Mouse (Mus musculus): ENCODE data around the gene Fbxw10. TPM values are rescaled to one million over a fixed set of nuclear protein-coding genes. Genes with fewer than 3 reads are reported as not detected.

Gene Fbxw10
- polyA plus RNA-seq (2012; ENCODE audit: insufficient read depth, low replicate concordance) = 0.36 TPM in 1 of 2 replicates, not detected in the other

DNA sequence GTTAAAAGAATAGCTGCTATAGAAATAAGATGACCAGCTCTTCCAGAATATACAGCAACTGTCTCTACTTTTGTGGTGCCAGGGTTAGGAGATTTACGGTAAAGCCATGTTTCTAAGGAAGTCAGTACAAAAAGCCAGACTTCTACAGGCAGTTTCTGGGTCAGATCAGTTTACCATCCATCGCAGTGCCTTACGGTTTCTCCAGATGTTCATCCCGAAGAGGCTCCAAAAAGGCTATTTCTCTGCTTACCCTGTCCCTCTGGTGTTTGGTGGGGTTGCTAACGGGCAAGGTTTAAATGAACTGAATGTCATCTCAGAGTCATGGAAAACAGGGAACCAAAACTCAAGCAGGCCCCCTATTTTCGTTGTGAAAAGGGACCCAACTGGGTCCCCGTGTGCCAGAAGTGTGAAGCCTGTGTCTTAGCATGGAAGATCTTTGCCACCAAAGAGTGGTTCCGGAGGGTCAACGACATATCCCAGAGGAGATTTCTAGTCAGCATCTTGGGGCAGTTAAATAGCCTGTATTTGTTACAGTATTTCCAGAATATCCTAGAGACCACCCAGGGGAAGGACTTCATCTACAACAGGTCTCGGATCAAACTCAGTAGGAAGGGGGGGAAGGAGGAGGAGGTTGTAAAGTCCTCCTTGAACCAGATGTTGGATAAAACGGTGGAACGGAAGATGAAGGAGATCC is at the start of gene Fbxw10:
Fbxw10 (plus strand) TSS at position 109 of the 694 bp plus-strand sequence.
- Histone ChIP-seq H3K36me3 (replicated peaks; ENCODE audit: low read length) (no peaks in the 10 kb centered on the region), H3K9me3 (no peaks in the 10 kb centered on the region), H3K4me3 (replicated peaks) (peak within 1 kb of the TSS; percentile 88), H3K4me1 (peaks cover 28% of the 10 kb centered on the region), H3K27me3 (replicated peaks) (peaks cover 3% of the 10 kb centered on the region)
- TF ChIP-seq GATA1 (IDR thresholded peaks at IDR 0.05; ENCODE audit: borderline replicate concordance, low read length) = no peak

- TF ChIP-seq GATA1 (IDR thresholded peaks at IDR 0.05; ENCODE audit: borderline replicate concordance, low read length) (no peak), FLI1 (IDR thresholded peaks at IDR 0.05; ENCODE audit: low read length) (no peak)
- Histone ChIP-seq H3K36me3 (replicated peaks; ENCODE audit: low read length) (no peaks in the 10 kb centered on the region), H3K9me3 (peaks cover 33% of the 10 kb centered on the region), H3K4me3 (replicated peaks) (no peak overlapping the region), H3K27me3 (replicated peaks) (peaks cover 8% of the 10 kb centered on the region), H3K4me1 (0 out of 2 replicates have a peak, but pooled peaks cover under 1% of the 10 kb centered on the region)
These were observed 42.8 kb upstream of the Fbxw10 start for GRCm38 (mm10) chr11:62804119-62804518.

DNA sequence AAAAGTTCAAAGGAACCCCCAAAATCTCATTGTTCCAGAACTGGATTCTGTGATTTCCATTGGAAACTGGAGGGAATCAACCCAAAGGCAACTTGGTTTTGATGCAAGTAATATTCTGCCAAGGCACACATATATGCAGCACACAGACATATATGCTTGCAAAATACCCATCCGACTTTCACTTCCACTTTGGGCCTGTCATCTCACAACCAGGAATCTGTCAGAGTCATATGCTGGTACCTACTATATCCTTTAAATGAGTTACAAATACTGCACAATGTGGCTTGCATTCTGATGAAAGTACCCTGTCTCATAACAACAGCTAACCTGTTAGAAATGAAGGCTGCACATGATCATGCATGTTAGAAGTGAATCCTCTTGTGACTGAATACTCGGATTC is 38.9 kb upstream of the Fbxw10 start:
- H3K9me3 ChIP-seq = peaks cover 23% of the 10 kb centered on the region
- H3K27me3 ChIP-seq (replicated peaks) = peaks cover 4% of the 10 kb centered on the region
- TF ChIP-seq GATA1 (IDR thresholded peaks at IDR 0.05; ENCODE audit: borderline replicate concordance, low read length) = no peak
- no peaks in the 10 kb centered on the region for H3K36me3 ChIP-seq (replicated peaks; ENCODE audit: low read length)
- no peak overlapping the region for H3K4me3 ChIP-seq (replicated peaks)
- peaks cover 9% of the 10 kb centered on the region; the same call in 1 of the 2 replicates for H3K4me1 ChIP-seq

DNA sequence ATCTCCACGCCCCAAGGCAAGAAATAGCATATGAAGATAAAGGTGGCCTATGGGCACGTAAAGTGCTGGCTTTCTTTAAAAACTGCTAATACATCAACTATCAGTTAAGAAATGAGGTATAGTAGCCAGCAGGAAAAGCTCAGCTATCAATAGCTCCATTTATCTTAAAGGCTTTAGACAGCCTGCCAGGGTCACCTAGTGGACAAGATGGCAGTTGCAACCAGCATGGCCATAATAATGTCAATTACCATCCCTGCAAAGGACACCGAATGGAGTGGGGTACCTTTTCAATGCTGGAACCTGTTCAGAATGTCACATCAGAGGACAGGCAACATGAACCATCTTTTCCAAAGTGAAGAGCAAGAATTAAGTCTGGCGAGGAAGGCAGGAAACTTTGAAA is 37.7 kb upstream of the Fbxw10 start:
- TF ChIP-seq GATA1 (IDR thresholded peaks at IDR 0.05; ENCODE audit: borderline replicate concordance, low read length) = no peak
- TF ChIP-seq FLI1 (IDR thresholded peaks at IDR 0.05; ENCODE audit: low read length) = no peak
- peaks cover 20% of the 10 kb centered on the region for H3K4me1 ChIP-seq
- H3K9me3 ChIP-seq = peaks cover 19% of the 10 kb centered on the region
- H3K36me3 ChIP-seq (replicated peaks; ENCODE audit: low read length) = no peaks in the 10 kb centered on the region
- no peak overlapping the region for H3K4me3 ChIP-seq (replicated peaks)
- H3K27me3 ChIP-seq (replicated peaks) = peaks cover 4% of the 10 kb centered on the region

DNA sequence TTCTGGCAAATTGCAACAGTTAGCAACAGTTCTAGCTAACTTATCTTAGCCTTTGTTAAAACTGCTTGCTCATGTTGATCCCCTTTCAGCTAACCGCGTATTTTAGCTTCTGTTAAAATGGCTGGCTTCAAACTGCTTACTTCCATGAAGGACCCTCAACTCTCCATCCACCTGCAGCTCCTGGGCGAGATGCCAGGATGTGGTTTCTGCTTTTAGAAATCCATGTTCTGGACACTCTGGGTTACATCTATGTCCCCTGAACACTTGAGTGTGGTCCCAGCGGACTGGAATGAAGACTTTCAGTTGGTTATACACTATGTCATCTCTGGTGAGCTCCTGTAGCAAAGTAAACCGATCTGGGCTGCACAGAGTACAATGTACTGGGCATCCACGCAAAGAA is 34.6 kb upstream of the Fbxw10 start:
- Histone ChIP-seq H3K27me3 (replicated peaks) (peaks cover 2% of the 10 kb centered on the region), H3K36me3 (replicated peaks; ENCODE audit: low read length) (no peaks in the 10 kb centered on the region), H3K4me3 (replicated peaks) (no peak overlapping the region), H3K4me1 (peaks cover 37% of the 10 kb centered on the region), H3K9me3 (no peaks in the 10 kb centered on the region)
- TF ChIP-seq FLI1 (IDR thresholded peaks at IDR 0.05; ENCODE audit: low read length) (no peak), GATA1 (IDR thresholded peaks at IDR 0.05; ENCODE audit: borderline replicate concordance, low read length) (no peak)

DNA sequence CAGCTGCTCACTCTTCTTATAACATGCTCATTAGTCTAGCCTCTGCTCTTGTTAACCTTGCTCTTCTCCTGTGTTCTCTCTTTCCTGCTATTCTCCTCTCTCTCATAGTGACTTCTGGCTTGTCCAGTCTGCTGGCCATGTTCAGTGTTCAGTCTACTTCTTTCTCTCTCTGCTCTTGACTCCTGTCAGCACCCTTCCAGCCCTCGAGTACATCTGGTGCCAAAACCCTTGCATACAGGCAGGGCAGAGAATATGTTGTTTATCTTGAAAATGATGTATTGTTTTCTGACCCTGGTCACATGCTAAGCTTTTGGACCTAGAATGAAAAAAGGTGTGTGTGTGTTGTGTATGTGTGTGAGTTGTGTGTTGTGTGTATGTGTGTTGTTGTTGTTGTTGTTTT is 33.4 kb upstream of the Fbxw10 start:
- no peak for TF ChIP-seq FLI1 (IDR thresholded peaks at IDR 0.05; ENCODE audit: low read length)
- no peak for TF ChIP-seq GATA1 (IDR thresholded peaks at IDR 0.05; ENCODE audit: borderline replicate concordance, low read length)
- Histone ChIP-seq H3K4me3 (replicated peaks) (no peak overlapping the region), H3K9me3 (no peaks in the 10 kb centered on the region), H3K4me1 (peaks cover 40% of the 10 kb centered on the region), H3K27me3 (replicated peaks) (peaks cover 12% of the 10 kb centered on the region), H3K36me3 (replicated peaks; ENCODE audit: low read length) (no peaks in the 10 kb centered on the region)

DNA sequence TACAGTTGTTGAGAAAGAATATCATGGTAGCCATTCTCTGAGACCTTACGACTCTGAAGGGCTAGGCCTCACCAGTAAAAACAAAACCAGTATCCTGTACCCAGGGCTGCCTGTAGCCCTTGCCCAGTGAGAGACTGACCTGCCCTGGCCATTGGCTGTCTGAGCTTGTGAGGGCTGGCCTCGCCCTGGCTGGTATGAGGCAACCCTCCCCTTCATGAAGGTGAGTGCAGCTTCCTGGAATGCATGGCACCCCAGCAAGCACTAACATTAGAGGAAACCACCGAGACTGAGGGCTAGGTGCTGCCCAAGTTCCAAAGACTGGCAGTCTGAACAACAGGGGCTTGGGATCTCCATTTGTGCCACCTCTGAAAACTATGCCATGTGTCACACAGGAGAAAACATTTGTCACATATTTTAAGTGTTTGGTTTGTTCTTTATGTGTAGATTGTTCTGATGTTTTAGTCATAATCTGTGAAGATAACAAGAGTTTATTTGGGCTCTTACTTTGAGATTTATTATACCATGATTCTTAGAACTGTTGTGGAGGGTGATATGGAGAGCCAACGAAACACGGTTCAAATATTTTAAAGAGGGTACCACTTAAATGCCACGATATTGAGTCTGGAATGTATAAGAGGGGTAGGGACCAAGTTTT is 32.8 kb upstream of the Fbxw10 start:
- Histone ChIP-seq H3K4me1 (peaks cover 46% of the 10 kb centered on the region), H3K4me3 (replicated peaks) (peak overlapping the region; percentile 8), H3K27me3 (replicated peaks) (peaks cover 18% of the 10 kb centered on the region), H3K36me3 (replicated peaks; ENCODE audit: low read length) (no peaks in the 10 kb centered on the region), H3K9me3 (no peaks in the 10 kb centered on the region)
- TF ChIP-seq FLI1 (IDR thresholded peaks at IDR 0.05; ENCODE audit: low read length) (no peak), GATA1 (IDR thresholded peaks at IDR 0.05; ENCODE audit: borderline replicate concordance, low read length) (no peak)

GRCm38 (mm10) chr11:62814625-62815024 is 32.2 kb upstream of the Fbxw10 start:
- Histone ChIP-seq H3K27me3 (replicated peaks) (peaks cover 21% of the 10 kb centered on the region), H3K4me3 (replicated peaks) (peak overlapping the region; percentile 38), H3K4me1 (peaks cover 48% of the 10 kb centered on the region), H3K9me3 (no peaks in the 10 kb centered on the region), H3K36me3 (replicated peaks; ENCODE audit: low read length) (no peaks in the 10 kb centered on the region)
- TF ChIP-seq FLI1 (IDR thresholded peaks at IDR 0.05; ENCODE audit: low read length) = no peak
- TF ChIP-seq GATA1 (IDR thresholded peaks at IDR 0.05; ENCODE audit: borderline replicate concordance, low read length) = no peak

- peaks cover 25% of the 10 kb centered on the region for H3K27me3 ChIP-seq (replicated peaks)
- no peaks in the 10 kb centered on the region for H3K9me3 ChIP-seq
- H3K36me3 ChIP-seq (replicated peaks; ENCODE audit: low read length) = no peaks in the 10 kb centered on the region
- peaks cover 56% of the 10 kb centered on the region for H3K4me1 ChIP-seq
- H3K4me3 ChIP-seq (replicated peaks) = no peak overlapping the region
- TF ChIP-seq GATA1 (IDR thresholded peaks at IDR 0.05; ENCODE audit: borderline replicate concordance, low read length) = no peak
- no peak for TF ChIP-seq FLI1 (IDR thresholded peaks at IDR 0.05; ENCODE audit: low read length)
These were observed 31.4 kb upstream of the Fbxw10 start for GRCm38 (mm10) chr11:62815438-62815837.

DNA sequence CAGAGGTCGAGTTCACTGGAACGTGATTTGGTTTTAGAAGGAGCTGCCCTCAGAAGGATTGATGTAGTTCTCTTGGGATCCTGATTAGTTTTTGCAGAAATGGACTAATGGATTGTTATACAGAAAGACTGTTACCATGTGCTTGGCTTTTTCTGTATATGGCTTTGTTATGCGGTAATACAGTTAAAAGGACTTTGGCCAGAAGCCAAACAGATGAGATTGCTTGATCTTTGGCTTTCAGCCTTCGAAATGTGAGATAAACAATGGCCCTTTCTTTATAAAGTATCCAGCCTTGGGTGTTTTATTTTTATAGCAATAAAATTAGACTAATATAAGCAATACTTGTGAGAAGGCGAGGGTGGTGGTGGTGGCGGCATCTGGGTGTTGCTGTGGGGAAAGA is 30.3 kb upstream of the Fbxw10 start:
- Histone ChIP-seq H3K4me1 (peaks cover 66% of the 10 kb centered on the region), H3K36me3 (replicated peaks; ENCODE audit: low read length) (no peaks in the 10 kb centered on the region), H3K9me3 (no peaks in the 10 kb centered on the region), H3K4me3 (replicated peaks) (no peak overlapping the region), H3K27me3 (replicated peaks) (peaks cover 30% of the 10 kb centered on the region)
- no peak for TF ChIP-seq GATA1 (IDR thresholded peaks at IDR 0.05; ENCODE audit: borderline replicate concordance, low read length)
- no peak for TF ChIP-seq FLI1 (IDR thresholded peaks at IDR 0.05; ENCODE audit: low read length)
